Mouse (Mus musculus) embryonic facial prominence, embryonic 13.5 days (tissue): ENCODE results near the gene Gtsf1l. TPM values are rescaled to one million over a fixed set of nuclear protein-coding genes. Genes with fewer than 3 reads are reported as not detected.
"Not testable (repeated sequence)": the region's sequence is repeated elsewhere in the genome, so short reads cannot be mapped to it uniquely, and the experiment has no call there.

Source experiments
- ATAC-seq: fragments of 200-750 bp; cut with Nextera tagmentation; 2 replicates; pipeline ENCODE4 v1.8.0; 2017; ENCODE audit warnings: low read depth; ENCODE audit not compliant: insufficient number of reproducible peaks, insufficient read depth, low FRiP score, low TSS enrichment
- H3K27ac ChIP-seq: fragments of 300-500 bp; sonication (generic); 2 replicates; pipeline ENCODE4 v1.5.1; 2015; ENCODE audit warnings: moderate library complexity, mild to moderate bottlenecking, inconsistent platforms
- H3K27me3 ChIP-seq: fragments of 300-500 bp; sonication (generic); 2 replicates; pipeline ENCODE4 v1.6.1; 2015; ENCODE audit warnings: mild to moderate bottlenecking, inconsistent platforms
- H3K36me3 ChIP-seq: fragments of 300-500 bp; sonication (generic); 2 replicates; pipeline ENCODE4 v1.6.1; 2015; ENCODE audit warnings: mild to moderate bottlenecking, inconsistent platforms
- H3K4me1 ChIP-seq: fragments of 300-500 bp; sonication (generic); 2 replicates; pipeline ENCODE4 v1.6.1; 2015; ENCODE audit warnings: inconsistent platforms
- H3K4me2 ChIP-seq: fragments of 300-500 bp; sonication (generic); 2 replicates; pipeline ENCODE4 v1.6.1; 2015; ENCODE audit warnings: moderate library complexity, mild to moderate bottlenecking, inconsistent platforms
- H3K4me3 ChIP-seq: fragments of 300-500 bp; sonication (generic); 2 replicates; pipeline ENCODE4 v1.5.1; 2015; ENCODE audit warnings: mild to moderate bottlenecking, inconsistent platforms
- H3K9ac ChIP-seq: fragments of 300-500 bp; sonication (generic); 2 replicates; pipeline ENCODE4 v1.6.1; 2015; ENCODE audit warnings: mild to moderate bottlenecking, inconsistent platforms
- H3K9me3 ChIP-seq: fragments of 300-500 bp; sonication (generic); 2 replicates; pipeline ENCODE4 v1.6.1; 2016; ENCODE audit warnings: inconsistent platforms
- WGBS: fragments of 180-500 bp; shearing (Covaris S2); methylation state at CpG from one replicate; pipeline ENCODE4 v1.1.7; 2015; ENCODE audit warnings: mixed read lengths; 5-methylcytosine and 5-hydroxymethylcytosine counted together
- polyA plus RNA-seq: library from polyadenylated mRNA; unstranded; fragments of >200 nt; fragmentation: Nextera tagmentation; extraction: Ambion mirVana; gene quantifications from 2 replicates; pipeline ENCODE4 v1.2.1, GENCODE M21; 2015

Gtsf1l gene
- polyA plus RNA-seq, 1 experiment from 2014 or later: not detected

GRCm38 (mm10) chr2:163062119-163062508 is 25.5 kb downstream of the Gtsf1l start:
- Histone ChIP-seq H3K4me2 (no peak overlapping the region), H3K4me3 (no peak overlapping the region), H3K9me3 (no peaks in the 10 kb centered on the region), H3K36me3 (peaks cover 34% of the 10 kb centered on the region), H3K9ac (no peak overlapping the region), H3K27ac (no peak overlapping the region), H3K27me3 (no peaks in the 10 kb centered on the region), H3K4me1 (no peaks in the 10 kb centered on the region)
- no peak for ATAC-seq
- 76% methylated on average over 6 of the region's 6 CpGs for WGBS

- no peaks in the 10 kb centered on the region for H3K9me3 ChIP-seq
- peaks cover under 1% of the 10 kb centered on the region; the same call in 1 of the 2 replicates for H3K4me1 ChIP-seq
- H3K36me3 ChIP-seq: peaks cover 34% of the 10 kb centered on the region
- no peak for ATAC-seq
- H3K4me2 ChIP-seq: no peak overlapping the region
- H3K27ac ChIP-seq: no peak overlapping the region
- no peaks in the 10 kb centered on the region for H3K27me3 ChIP-seq
- 78% methylated on average over 8 of the region's 8 CpGs for WGBS
- H3K9ac ChIP-seq: no peak overlapping the region
- no peak overlapping the region for H3K4me3 ChIP-seq
These were observed 26.2 kb downstream of the Gtsf1l start for GRCm38 (mm10) chr2:163061203-163062118.

GRCm38 (mm10) chr2:163060630-163061029 is 27.0 kb downstream of the Gtsf1l start:
- H3K9ac ChIP-seq: no peak overlapping the region
- no peak overlapping the region for H3K4me3 ChIP-seq
- H3K4me2 ChIP-seq: no peak overlapping the region
- H3K4me1 ChIP-seq: peaks cover 8% of the 10 kb centered on the region
- H3K9me3 ChIP-seq: no peaks in the 10 kb centered on the region
- peaks cover 30% of the 10 kb centered on the region for H3K36me3 ChIP-seq
- WGBS: 83% methylated on average over 6 of the region's 6 CpGs
- no peaks in the 10 kb centered on the region for H3K27me3 ChIP-seq
- no peak overlapping the region for H3K27ac ChIP-seq
- no peak for ATAC-seq

DNA sequence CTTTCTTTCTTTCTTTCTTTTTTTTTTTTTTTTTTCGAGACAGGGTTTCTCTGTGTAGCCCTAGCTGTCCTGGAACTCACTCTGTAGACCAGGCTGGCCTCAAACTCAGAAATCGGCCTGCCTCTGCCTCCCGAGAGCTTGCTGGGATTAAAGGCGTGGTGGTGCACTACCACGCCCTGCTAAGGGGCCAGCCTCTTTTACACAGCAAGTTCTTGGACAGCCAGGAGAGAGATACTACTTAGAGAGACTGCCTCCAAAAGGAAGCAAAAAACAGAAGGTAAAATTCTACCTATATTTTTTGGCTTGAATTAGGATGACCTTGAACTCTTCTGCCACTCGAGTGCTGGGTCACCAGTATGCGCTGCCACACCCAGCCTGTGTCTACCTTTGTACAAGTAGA is 28.7 kb downstream of the Gtsf1l start:
- peaks cover 15% of the 10 kb centered on the region for H3K36me3 ChIP-seq
- H3K4me1 ChIP-seq: peaks cover 21% of the 10 kb centered on the region
- 93% methylated on average over 6 of the region's 7 CpGs for WGBS
- not testable (repeated sequence) for H3K9ac ChIP-seq, H3K27me3 ChIP-seq, ATAC-seq, H3K9me3 ChIP-seq, H3K27ac ChIP-seq, H3K4me2 ChIP-seq, H3K4me3 ChIP-seq

- no peak overlapping the region for H3K4me2 ChIP-seq
- H3K9ac ChIP-seq: no peak overlapping the region
- H3K9me3 ChIP-seq: no peaks in the 10 kb centered on the region
- no peak overlapping the region for H3K27ac ChIP-seq
- no peaks in the 10 kb centered on the region for H3K36me3 ChIP-seq
- peaks cover 26% of the 10 kb centered on the region for H3K4me1 ChIP-seq
- no peak overlapping the region for H3K4me3 ChIP-seq
- H3K27me3 ChIP-seq: no peaks in the 10 kb centered on the region
- no peak for ATAC-seq
- 88% methylated on average over 9 of the region's 9 CpGs for WGBS
These were observed 31.1 kb downstream of the Gtsf1l start for GRCm38 (mm10) chr2:163056584-163056983.

GRCm38 (mm10) chr2:163055715-163056114 is 31.9 kb downstream of the Gtsf1l start:
- H3K4me2 ChIP-seq: peak overlapping the region; percentile 99
- H3K9ac ChIP-seq: peak overlapping the region; percentile 79
- H3K9me3 ChIP-seq: no peaks in the 10 kb centered on the region
- H3K27me3 ChIP-seq: no peaks in the 10 kb centered on the region
- no peak for ATAC-seq
- H3K27ac ChIP-seq: no peak overlapping the region
- H3K4me3 ChIP-seq: peak overlapping the region; percentile 76
- H3K36me3 ChIP-seq: no peaks in the 10 kb centered on the region
- 34% methylated on average over 5 of the region's 5 CpGs for WGBS
- peaks cover 26% of the 10 kb centered on the region for H3K4me1 ChIP-seq

DNA sequence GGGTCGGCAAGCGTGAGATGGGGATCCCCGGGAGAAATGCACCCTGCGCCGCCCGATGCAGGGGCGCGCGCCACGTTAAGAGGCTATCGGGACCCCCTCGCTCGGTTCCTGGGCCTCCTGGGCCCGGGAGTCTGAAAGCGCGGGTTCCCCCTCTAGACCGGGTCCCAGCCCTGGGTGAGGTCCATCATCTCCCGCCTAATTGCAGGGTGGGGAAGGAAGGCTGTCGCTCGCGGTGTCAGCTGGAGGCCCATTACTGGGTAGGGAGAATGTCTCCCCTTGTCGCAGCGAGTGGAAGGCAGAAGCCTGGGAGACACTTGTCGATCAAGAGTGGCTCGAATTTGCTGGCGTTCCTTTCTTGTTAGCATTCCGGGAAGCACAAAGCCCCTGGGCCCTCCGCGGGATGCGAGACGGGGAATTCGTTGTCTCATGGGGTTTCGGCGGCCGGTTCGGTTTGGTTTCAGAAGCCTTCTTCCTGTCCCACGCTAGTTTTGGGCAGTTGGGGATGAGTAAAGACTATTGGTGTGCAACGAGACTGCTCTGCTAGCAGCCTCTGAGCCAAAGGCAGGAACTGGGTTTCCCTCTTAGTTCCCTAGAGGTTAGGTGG is 32.7 kb downstream of the Gtsf1l start:
- Histone ChIP-seq H3K9me3 (no peaks in the 10 kb centered on the region), H3K27me3 (no peaks in the 10 kb centered on the region), H3K4me2 (peak overlapping the region; percentile 99), H3K4me3 (peak overlapping the region; percentile 76), H3K4me1 (peaks cover 26% of the 10 kb centered on the region), H3K36me3 (no peaks in the 10 kb centered on the region), H3K9ac (peak overlapping the region; percentile 79), H3K27ac (peak overlapping the region; percentile 51; the same call in 1 of the 2 replicates)
- no peak for ATAC-seq
- 1% methylated on average over 38 of the region's 38 CpGs for WGBS

DNA sequence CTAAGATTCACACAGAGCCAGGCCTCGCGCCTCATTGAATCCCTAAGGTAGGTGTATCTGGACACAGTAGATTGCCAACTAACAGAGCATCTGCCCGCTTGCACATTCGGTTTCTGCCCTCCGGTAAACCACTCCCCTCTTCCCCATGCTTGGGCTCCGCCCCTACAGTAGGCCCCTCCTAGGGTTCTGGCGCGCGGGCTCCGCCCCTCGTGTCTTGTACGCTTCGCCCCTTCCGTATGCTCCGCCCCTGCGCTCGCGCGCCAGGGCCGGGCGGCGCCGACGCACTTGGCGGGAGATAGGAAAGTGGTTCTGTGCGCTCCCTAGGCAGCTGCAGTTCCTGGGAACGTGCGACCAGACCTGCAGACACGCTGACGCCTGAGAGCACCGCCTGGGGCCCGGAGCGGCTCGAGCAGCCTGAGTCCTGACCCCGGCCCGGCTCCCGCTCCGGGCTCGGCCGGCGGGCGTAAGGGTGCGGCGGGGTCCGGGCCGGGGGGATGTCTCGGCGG is 33.3 kb downstream of the Gtsf1l start, which contains the start of gene Mybl2:
Mybl2 (plus strand) TSS at position 353 of the 506 bp plus-strand sequence.
- Histone ChIP-seq H3K9ac (peak within 1 kb of the TSS; percentile 79), H3K27ac (peak within 1 kb of the TSS; percentile 51; the same call in 1 of the 2 replicates), H3K9me3 (no peaks in the 10 kb centered on the region), H3K27me3 (no peaks in the 10 kb centered on the region), H3K4me3 (peak within 1 kb of the TSS; percentile 76), H3K4me1 (peaks cover 26% of the 10 kb centered on the region), H3K36me3 (no peaks in the 10 kb centered on the region), H3K4me2 (peak within 1 kb of the TSS; percentile 99)
- 1% methylated on average over 48 of the region's 48 CpGs for WGBS
- ATAC-seq: peak; percentile 98

GRCm38 (mm10) chr2:163052826-163053225 is 34.8 kb downstream of the Gtsf1l start:
- 53% methylated on average over 4 of the region's 4 CpGs for WGBS
- 0 out of 2 replicates have a peak, but pooled peaks cover 5% of the 10 kb centered on the region for H3K36me3 ChIP-seq

GRCm38 (mm10) chr2:163052101-163052500 is 35.6 kb downstream of the Gtsf1l start:
- peaks cover 10% of the 10 kb centered on the region for H3K36me3 ChIP-seq
- WGBS: 22% methylated on average over 4 of the region's 4 CpGs
- H3K4me1 ChIP-seq: peaks cover 26% of the 10 kb centered on the region
- H3K4me2 ChIP-seq: no peak overlapping the region
- H3K9me3 ChIP-seq: no peaks in the 10 kb centered on the region
- H3K4me3 ChIP-seq: no peak overlapping the region
- no peak overlapping the region for H3K9ac ChIP-seq
- H3K27ac ChIP-seq: no peak overlapping the region
- ATAC-seq: no peak
- H3K27me3 ChIP-seq: no peaks in the 10 kb centered on the region

More at GRCm38 (mm10) chr2:163052826-163053225, 34.8 kb downstream of the Gtsf1l start:
- Histone ChIP-seq H3K4me3 (no peak overlapping the region), H3K27me3 (no peaks in the 10 kb centered on the region), H3K27ac (no peak overlapping the region), H3K4me2 (no peak overlapping the region), H3K9ac (no peak overlapping the region), H3K9me3 (no peaks in the 10 kb centered on the region), H3K4me1 (peaks cover 26% of the 10 kb centered on the region)
- no peak for ATAC-seq

DNA sequence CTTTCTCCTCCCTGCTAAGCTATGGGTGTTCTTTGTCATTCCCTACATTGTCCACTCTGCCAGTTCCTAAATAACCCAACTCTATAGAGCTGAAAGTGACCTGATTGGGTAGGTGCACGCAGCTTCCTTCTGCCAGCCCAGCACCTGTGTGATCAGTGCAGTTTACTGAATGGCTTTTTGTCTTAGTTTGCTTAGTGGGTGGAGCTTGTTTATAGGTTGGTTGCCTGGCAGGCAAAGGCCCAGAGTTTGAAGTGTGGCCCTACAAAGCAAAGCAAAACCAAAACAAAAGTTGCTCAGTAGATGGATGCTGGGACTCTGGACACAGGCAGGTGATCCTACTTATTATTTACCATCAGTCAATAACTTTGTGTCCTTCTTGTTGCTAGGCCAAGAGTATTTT is 36.0 kb downstream of the Gtsf1l start:
- WGBS: 65% methylated on average over 1 of the region's 1 CpGs
- ATAC-seq: no peak
- H3K27me3 ChIP-seq: no peaks in the 10 kb centered on the region
- H3K4me3 ChIP-seq: no peak overlapping the region
- H3K4me2 ChIP-seq: no peak overlapping the region
- H3K36me3 ChIP-seq: peaks cover 14% of the 10 kb centered on the region
- no peak overlapping the region for H3K9ac ChIP-seq
- no peaks in the 10 kb centered on the region for H3K9me3 ChIP-seq
- no peak overlapping the region for H3K27ac ChIP-seq
- H3K4me1 ChIP-seq: peaks cover 26% of the 10 kb centered on the region
